Comparison of ENCODE assay signal across 10 mouse cellular contexts in the genomic region with DNA sequence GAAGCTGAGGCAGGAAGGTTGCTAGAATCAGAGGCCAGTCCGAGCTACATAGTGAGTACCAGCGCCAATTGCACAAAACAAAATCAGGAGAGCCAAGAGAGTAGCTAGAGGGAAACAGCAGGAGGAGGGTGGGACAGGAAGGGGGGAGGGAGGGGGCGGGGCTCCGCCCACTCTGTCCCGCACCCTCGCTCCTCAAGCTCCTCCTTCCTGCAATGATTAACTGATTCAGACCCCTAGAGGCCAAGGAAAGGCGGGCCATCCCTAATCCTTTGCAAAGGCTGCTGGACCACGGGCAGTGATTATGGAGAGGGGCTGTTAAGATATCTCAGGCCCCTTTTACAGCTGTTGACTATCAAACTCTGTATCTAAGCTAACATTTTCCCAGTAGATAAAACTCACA. TPM values are rescaled to one million over a fixed set of nuclear protein-coding genes. Genes with fewer than 3 reads are reported as not detected.
DNase-seq lines count a peak whose midpoint lies in the region; ATAC-seq lines count a peak whose summit lies in the region.
"Had no signal": no experiment of that assay in that cellular context is flagged by ENCODE, and none has a peak within 500 bp of the region (broad histone marks: within the 10 kb centered on the region; RNA-seq: fewer than 3 reads in every experiment).

No protein-coding gene starts in this region.

- H3K4me2 ChIP-seq in liver, embryonic 16.5 days (ENCODE audit: low read depth, low read length): 0 out of 2 replicates have a peak overlapping the region, but pooled peaks have one; percentile 24

- peak; percentile 55 for DNase-seq in thymus, postnatal 0 days (ENCODE audit: low spot score)
- no peak for DNase-seq in thymus, postnatal 10 days (ENCODE audit: low spot score in 2 of 2)
- peak; percentile 29 for DNase-seq in embryo, embryonic 9.5 days (ENCODE audit: extremely low spot score)
- DNase-seq in yolk sac, embryonic 10.5 days (ENCODE audit: low spot score): peak; percentile 80
- DNase-seq in cerebellum, adult 9-10 months: no peak
- DNase-seq in heart, adult 18-20 months: no peak
- DNase-seq in heart, adult 9 months (ENCODE audit: low spot score in 2 of 2): no peak
- DNase-seq: heart, adult 2 months; left cerebral cortex, postnatal 4 days had no signal

- peak; percentile 62 for ATAC-seq in liver, embryonic 16.5 days (ENCODE audit: low read depth)

- no peaks in the 10 kb centered on the region for H3K27me3 ChIP-seq in liver, embryonic 16.5 days (ENCODE audit: control insufficient read depth, insufficient read depth, low read depth, low read length)

- peaks cover 3% of the 10 kb centered on the region; the same call in 1 of the 2 replicates for H3K4me1 ChIP-seq in liver, embryonic 16.5 days (ENCODE audit: control insufficient read depth, low read depth, low read length)

- H3K4me3 ChIP-seq in liver, embryonic 16.5 days (ENCODE audit: low read depth, low read length): no peak overlapping the region
- H3K4me3 ChIP-seq: heart, adult 2 months had no signal

- H3K9me3 ChIP-seq in liver, embryonic 16.5 days (replicated peaks; ENCODE audit: control insufficient read depth, low read length): no peaks in the 10 kb centered on the region; the same call in 1 of the 2 replicates

- WGBS in liver, embryonic 16.5 days (ENCODE audit: insufficient replicate concordance): 7% methylated on average over 8 of the region's 8 CpGs

- H3K36me3 ChIP-seq in liver, embryonic 16.5 days (ENCODE audit: control insufficient read depth, insufficient read depth): no peaks in the 10 kb centered on the region

- no peak overlapping the region for H3K9ac ChIP-seq in liver, embryonic 16.5 days (ENCODE audit: low read depth, low read length)

- no peak overlapping the region for H3K27ac ChIP-seq in liver, embryonic 16.5 days (ENCODE audit: low read length)
- H3K27ac ChIP-seq: heart, adult 2 months had no signal

RNA-seq across cellular contexts. Expression of gene Phgdh, which starts 8.9 kb away (rescaled TPM):
- polyA plus RNA-seq in thymus, postnatal 0 days (2015; fragmentation: Nextera tagmentation; extraction: Ambion mirVana): 328 and 352 TPM in 2 replicates
- 179 and 193 TPM in 2 replicates for polyA plus RNA-seq in liver, embryonic 16.5 days (2015; fragmentation: Nextera tagmentation; extraction: Ambion mirVana)
- total RNA-seq in heart, adult 18-20 months (2021): 1 to 10 TPM; 2.5 to 2.8 TPM

RNA-seq across cellular contexts. Expression of gene Zfp697, which starts 33.6 kb away (rescaled TPM):
- 1.3 and 1.4 TPM in 2 replicates for polyA plus RNA-seq in thymus, postnatal 0 days (2015; fragmentation: Nextera tagmentation; extraction: Ambion mirVana)
- 2.0 and 2.1 TPM in 2 replicates for polyA plus RNA-seq in liver, embryonic 16.5 days (2015; fragmentation: Nextera tagmentation; extraction: Ambion mirVana)
- 1 to 10 TPM; 5.9 to 7.3 TPM for total RNA-seq in heart, adult 18-20 months (2021)

Comparison
In these comparisons a context has a peak if more than half of its experiments do, and no peak if none do; other contexts are left out.
1. DNase-seq: peak in thymus, postnatal 0 days (single experiment), embryo, embryonic 9.5 days (single experiment) and yolk sac, embryonic 10.5 days (single experiment); none in thymus, postnatal 10 days (0 of 2), cerebellum, adult 9-10 months (single experiment), heart, adult 18-20 months (0 of 2) and heart, adult 9 months (0 of 2).